Mouse (Mus musculus) embryo, embryonic 10 days (tissue): ENCODE measurements around the gene Tmem63c.
A peak's percentile ranks its signal among the peaks of the same experiment; 100 is the strongest.

Experiments
- DNase-seq: peaks from one replicate; pipeline ENCODE4 v3.0.0-alpha.2; 2015; ENCODE audit warnings: low spot score

The Tmem63c gene

DNA sequence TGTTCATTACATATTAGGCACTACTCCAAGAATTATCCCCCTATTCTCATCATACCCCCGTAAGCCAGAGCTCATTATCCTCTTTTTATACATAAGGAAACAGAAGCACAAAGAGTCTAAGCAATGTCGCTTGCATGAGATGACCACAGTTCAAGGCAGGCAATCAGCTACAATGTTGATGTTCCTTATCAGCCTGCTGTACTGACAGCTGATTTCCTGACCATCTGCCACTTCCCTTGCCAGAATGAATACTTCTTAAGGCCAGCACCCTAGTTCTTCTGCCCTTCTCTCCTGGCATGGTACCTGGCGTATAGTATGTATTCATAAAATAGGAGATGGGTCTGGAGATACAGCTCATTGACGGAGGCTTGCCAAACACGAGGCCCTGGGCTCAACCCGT lies 111.1 kb downstream of the Tmem63c start:
- no peak for DNase-seq

GRCm38 (mm10) chr12:87132784-87133183 lies 111.6 kb downstream of the Tmem63c start:
- no peak for DNase-seq

DNA sequence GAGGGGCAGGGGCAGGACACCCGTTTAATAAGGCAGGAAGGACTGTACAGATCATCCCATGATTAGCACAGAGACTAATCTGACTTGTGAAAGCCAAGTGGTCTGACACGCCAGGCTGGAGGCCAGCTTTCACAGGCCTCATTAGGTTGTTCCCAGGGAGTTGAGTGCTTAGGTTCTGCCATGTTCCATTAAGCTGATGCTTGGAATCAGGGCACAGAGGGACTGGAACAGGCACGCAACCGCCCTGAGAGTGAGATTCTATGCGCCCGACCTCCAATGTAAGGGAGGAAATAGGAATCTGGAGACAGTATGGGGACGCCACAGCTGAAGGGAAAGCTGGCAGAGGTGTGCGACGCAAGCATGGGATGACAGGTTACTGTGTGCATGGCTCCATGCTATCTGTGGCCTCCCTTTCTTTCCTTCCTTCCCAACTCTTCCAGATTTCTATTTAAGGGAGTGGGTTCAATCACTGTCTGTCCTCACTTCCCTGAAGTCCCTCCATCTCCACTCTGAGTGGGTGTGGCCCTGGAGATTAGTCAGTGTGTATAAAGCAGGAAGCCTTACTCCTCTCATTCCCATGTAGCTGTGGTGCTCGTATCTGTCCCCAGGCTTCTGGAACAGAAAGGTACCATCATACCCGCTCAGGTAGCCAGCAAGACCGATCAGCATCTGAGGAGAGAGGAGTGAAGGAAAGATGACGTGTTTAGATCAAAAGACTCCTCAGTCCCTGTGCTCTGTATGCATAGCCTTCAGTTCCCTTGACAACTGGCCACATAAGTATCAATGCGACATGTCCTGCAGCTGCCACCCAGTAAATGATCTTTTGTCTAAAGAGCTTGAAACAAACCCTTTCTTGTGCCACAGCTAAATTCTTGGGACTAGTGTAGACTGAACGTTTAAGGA lies 116.5 kb downstream of the Tmem63c start:
- peak; percentile 35 for DNase-seq

DNA sequence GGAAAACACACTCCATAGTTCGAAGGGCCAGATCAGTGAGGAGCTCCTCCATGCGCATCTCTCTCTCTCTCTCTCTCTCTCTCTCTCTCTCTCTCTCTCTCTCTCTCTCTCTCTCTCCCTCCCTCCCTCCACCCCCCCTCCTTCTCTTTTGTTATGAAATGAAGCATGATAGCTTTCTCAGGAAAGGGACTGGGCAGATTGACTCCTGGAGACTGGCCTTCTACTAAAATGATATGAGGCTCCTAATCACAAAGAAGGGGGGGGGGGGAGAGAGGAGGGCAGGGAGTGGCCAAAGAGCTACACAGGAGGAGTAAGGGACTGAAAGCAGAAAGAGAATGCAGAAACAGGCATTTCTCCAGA lies 117.2 kb downstream of the Tmem63c start:
- no peak for DNase-seq

GRCm38 (mm10) chr12:87138768-87139167 lies 117.6 kb downstream of the Tmem63c start:
- no peak for DNase-seq
